Mouse (Mus musculus) myocyte (in vitro differentiated cells): ENCODE measurements at regions not wholly inside any gene's neighbourhood (a gene's known extent, or its start where the extent isn't known, plus 50 kb on each side); places are given as distances from the start of the nearest gene placed in this dataset.

Source experiments
- H3K27me3 ChIP-seq: one replicate; pipeline ENCODE4 v1.6.1; 2011; ENCODE audit not compliant: control insufficient read depth, insufficient read depth, insufficient read length
- H3K36me3 ChIP-seq: one replicate; pipeline ENCODE4 v1.6.1; 2011; ENCODE audit not compliant: control insufficient read depth, insufficient read depth
- H3K4me2 ChIP-seq: one replicate; pipeline ENCODE4 v1.6.1; 2011; ENCODE audit warnings: low read depth, control low read depth
- H3K4me3 ChIP-seq: one replicate; pipeline ENCODE4 v1.5.1; 2011; ENCODE audit warnings: mild to moderate bottlenecking, control low read depth, moderate library complexity
- H3K79me2 ChIP-seq: one replicate; pipeline ENCODE4 v1.6.1; 2011; ENCODE audit not compliant: control insufficient read depth, insufficient read depth
- H3ac ChIP-seq: one replicate; pipeline ENCODE4 v1.6.1; 2011; ENCODE audit not compliant: control insufficient read depth, insufficient read length
- CEBPB ChIP-seq: IDR thresholded peaks from 2 replicates; pipeline ENCODE4 v1.6.1; 2011; ENCODE audit warnings: mild to moderate bottlenecking, moderate library complexity; ENCODE audit not compliant: poor library complexity, insufficient read depth, severe bottlenecking
- E2F4 ChIP-seq: IDR thresholded peaks from one replicate; pipeline ENCODE4 v1.6.1; 2011; ENCODE audit warnings: mild to moderate bottlenecking, control low read depth, moderate library complexity; ENCODE audit not compliant: insufficient read depth
- MAX ChIP-seq: IDR thresholded peaks from one replicate; pipeline ENCODE4 v1.6.1; 2011; ENCODE audit warnings: low read depth, mild to moderate bottlenecking, control low read depth
- MYOD1 ChIP-seq, 3 experiments: IDR thresholded peaks; one replicate each; pipeline ENCODE4 v1.6.1; 2011; ENCODE audit warnings: control low read depth in 2 of 3, low read depth in 2 of 3, mild to moderate bottlenecking in 2 of 3, moderate library complexity in 1 of 3; ENCODE audit not compliant: insufficient read length in 2 of 3, control insufficient read depth in 1 of 3
- MYOG ChIP-seq, 3 experiments: IDR thresholded peaks; one replicate each; pipeline ENCODE4 v1.6.1; 2011; ENCODE audit warnings: control low read depth in 2 of 3, low read depth in 2 of 3, mild to moderate bottlenecking in 2 of 3; ENCODE audit not compliant: insufficient read length in 2 of 3, control insufficient read depth in 1 of 3, insufficient read depth in 1 of 3
- POLR2A ChIP-seq: IDR thresholded peaks from one replicate; pipeline ENCODE4 v1.6.1; 2011; ENCODE audit warnings: low read depth, mild to moderate bottlenecking, control low read depth, moderate library complexity; ENCODE audit not compliant: insufficient read length
- POLR2AphosphoS2 ChIP-seq: IDR thresholded peaks from one replicate; pipeline ENCODE4 v1.6.1; 2011; ENCODE audit warnings: low read depth, control low read depth; ENCODE audit not compliant: insufficient read length
- REST ChIP-seq: IDR thresholded peaks from one replicate; pipeline ENCODE4 v1.6.1; 2011; ENCODE audit warnings: mild to moderate bottlenecking, control low read depth, moderate library complexity; ENCODE audit not compliant: insufficient read depth, insufficient read length
- SRF ChIP-seq: IDR thresholded peaks from one replicate; pipeline ENCODE4 v1.6.1; 2011; ENCODE audit warnings: low read depth; ENCODE audit not compliant: control insufficient read depth, insufficient read length
- TCF12 ChIP-seq: IDR thresholded peaks from one replicate; pipeline ENCODE4 v1.6.1; 2011; ENCODE audit warnings: mild to moderate bottlenecking, control low read depth; ENCODE audit not compliant: poor library complexity, insufficient read depth, severe bottlenecking
- TCF3 ChIP-seq: IDR thresholded peaks from one replicate; pipeline ENCODE4 v1.6.1; 2011; ENCODE audit warnings: low read depth, control low read depth; ENCODE audit not compliant: insufficient read length
- USF1 ChIP-seq: IDR thresholded peaks from one replicate; pipeline ENCODE4 v1.6.1; 2011; ENCODE audit warnings: low read depth, mild to moderate bottlenecking, control low read depth, moderate library complexity

- no peaks in the 10 kb centered on the region for H3K36me3 ChIP-seq
- no peak overlapping the region for H3K4me3 ChIP-seq
- no peak overlapping the region for H3ac ChIP-seq
- no peak for TF ChIP-seq USF1
- no peak for TF ChIP-seq SRF
- no peak for TF ChIP-seq MYOD1 (IDR thresholded peaks at IDR 0.05; ENCODE audit: control insufficient read depth in 1 of 3, insufficient read length in 2 of 3, low read depth in 2 of 3)
- TF ChIP-seq REST: no peak
- no peak for TF ChIP-seq MYOG (IDR thresholded peaks at IDR 0.05; ENCODE audit: control insufficient read depth in 1 of 3, insufficient read depth in 1 of 3, insufficient read length in 2 of 3, low read depth in 2 of 3)
- H3K79me2 ChIP-seq: no peaks in the 10 kb centered on the region
- no peak overlapping the region for H3K4me2 ChIP-seq
- no peaks in the 10 kb centered on the region for H3K27me3 ChIP-seq
Measured at GRCm38 (mm10) chr11:24239631-24240030, 161.8 kb downstream of the Bcl11a start.

- TF ChIP-seq POLR2AphosphoS2 (no peak), TCF12 (no peak), POLR2A (no peak), USF1 (no peak), MAX (no peak), MYOD1 (IDR thresholded peaks at IDR 0.05; ENCODE audit: control insufficient read depth in 1 of 3, insufficient read length in 2 of 3, low read depth in 2 of 3) (no peak), SRF (no peak), E2F4 (no peak), CEBPB (no peak), REST (no peak), TCF3 (no peak), MYOG (IDR thresholded peaks at IDR 0.05; ENCODE audit: control insufficient read depth in 1 of 3, insufficient read depth in 1 of 3, insufficient read length in 2 of 3, low read depth in 2 of 3) (no peak)
- Histone ChIP-seq H3K36me3 (no peaks in the 10 kb centered on the region), H3ac (no peak overlapping the region), H3K4me3 (no peak overlapping the region), H3K4me2 (no peak overlapping the region), H3K79me2 (no peaks in the 10 kb centered on the region), H3K27me3 (no peaks in the 10 kb centered on the region)
Measured at GRCm38 (mm10) chr11:24242096-24242495, 164.2 kb downstream of the Bcl11a start.

- no peak for TF ChIP-seq E2F4
- TF ChIP-seq POLR2A: no peak
- TF ChIP-seq POLR2AphosphoS2: no peak
- no peak for TF ChIP-seq MYOD1 (IDR thresholded peaks at IDR 0.05; ENCODE audit: control insufficient read depth in 1 of 3, insufficient read length in 2 of 3, low read depth in 2 of 3)
- TF ChIP-seq TCF12: no peak
- no peak for TF ChIP-seq REST
- TF ChIP-seq USF1: no peak
- TF ChIP-seq MAX: no peak
- TF ChIP-seq CEBPB: no peak
- TF ChIP-seq TCF3: no peak
- TF ChIP-seq SRF: no peak
- TF ChIP-seq MYOG (IDR thresholded peaks at IDR 0.05; ENCODE audit: control insufficient read depth in 1 of 3, insufficient read depth in 1 of 3, insufficient read length in 2 of 3, low read depth in 2 of 3): no peak
- no peaks in the 10 kb centered on the region for H3K36me3 ChIP-seq
Measured at GRCm38 (mm10) chr11:24242888-24243287, 165.0 kb downstream of the Bcl11a start.

GRCm38 (mm10) chr11:24245390-24245789 is 167.5 kb downstream of the Bcl11a start:
- Histone ChIP-seq H3K4me3 (no peak overlapping the region), H3K4me2 (no peak overlapping the region), H3ac (no peak overlapping the region), H3K27me3 (no peaks in the 10 kb centered on the region), H3K36me3 (no peaks in the 10 kb centered on the region), H3K79me2 (no peaks in the 10 kb centered on the region)
- TF ChIP-seq E2F4 (no peak), CEBPB (no peak), MYOD1 (IDR thresholded peaks at IDR 0.05; ENCODE audit: control insufficient read depth in 1 of 3, insufficient read length in 2 of 3, low read depth in 2 of 3) (no peak), USF1 (no peak), POLR2AphosphoS2 (no peak), REST (no peak), POLR2A (no peak), MYOG (IDR thresholded peaks at IDR 0.05; ENCODE audit: control insufficient read depth in 1 of 3, insufficient read depth in 1 of 3, insufficient read length in 2 of 3, low read depth in 2 of 3) (no peak), TCF3 (no peak), MAX (no peak)

More at GRCm38 (mm10) chr11:24242888-24243287, 165.0 kb downstream of the Bcl11a start:
- Histone ChIP-seq H3K4me3 (no peak overlapping the region), H3K4me2 (no peak overlapping the region), H3K79me2 (no peaks in the 10 kb centered on the region), H3ac (no peak overlapping the region), H3K27me3 (no peaks in the 10 kb centered on the region)

GRCm38 (mm10) chr11:24246314-24246713 is 168.5 kb downstream of the Bcl11a start:
- Histone ChIP-seq H3ac (no peak overlapping the region), H3K4me3 (no peak overlapping the region), H3K36me3 (no peaks in the 10 kb centered on the region), H3K27me3 (no peaks in the 10 kb centered on the region), H3K79me2 (no peaks in the 10 kb centered on the region), H3K4me2 (no peak overlapping the region)
- TF ChIP-seq MYOD1 (IDR thresholded peaks at IDR 0.05; ENCODE audit: control insufficient read depth in 1 of 3, insufficient read length in 2 of 3, low read depth in 2 of 3) (no peak), POLR2AphosphoS2 (no peak), E2F4 (no peak), TCF12 (no peak), SRF (no peak), POLR2A (no peak), USF1 (no peak), REST (no peak), CEBPB (no peak), MAX (no peak), TCF3 (no peak), MYOG (IDR thresholded peaks at IDR 0.05; ENCODE audit: control insufficient read depth in 1 of 3, insufficient read depth in 1 of 3, insufficient read length in 2 of 3, low read depth in 2 of 3) (no peak)
